Mouse (Mus musculus) ES-Bruce4 (cell line): ENCODE measurements at regions not wholly inside any gene's neighbourhood (a gene's known extent, or its start where the extent isn't known, plus 50 kb on each side); places are given as distances from the start of the nearest gene placed in this dataset.

Source experiments
- H3K27ac ChIP-seq: 2 replicates; pipeline ENCODE4 v1.5.1; 2012; ENCODE audit warnings: low read length, inconsistent platforms; ENCODE audit not compliant: insufficient read depth
- H3K27me3 ChIP-seq: 2 replicates; pipeline ENCODE4 v1.6.1; 2012; ENCODE audit warnings: mild to moderate bottlenecking, low read length, inconsistent platforms; ENCODE audit not compliant: control insufficient read depth, poor library complexity, insufficient read depth, severe bottlenecking
- H3K36me3 ChIP-seq: 2 replicates; pipeline ENCODE4 v1.6.1; 2012; ENCODE audit warnings: inconsistent platforms, mild to moderate bottlenecking, low read length, moderate library complexity; ENCODE audit not compliant: control insufficient read depth, poor library complexity, insufficient read depth, severe bottlenecking
- H3K4me1 ChIP-seq: one replicate; pipeline ENCODE4 v1.8.1; 2011; ENCODE audit warnings: low read length; ENCODE audit not compliant: control insufficient read depth, insufficient read depth
- H3K4me3 ChIP-seq: 2 replicates; pipeline ENCODE4 v1.5.1; 2011; ENCODE audit warnings: low read depth, mild to moderate bottlenecking, low read length
- H3K9ac ChIP-seq: 2 replicates; pipeline ENCODE4 v1.6.1; 2012; ENCODE audit warnings: low read depth, mild to moderate bottlenecking, inconsistent platforms; ENCODE audit not compliant: poor library complexity, severe bottlenecking
- H3K9me3 ChIP-seq: replicated peaks from 2 replicates; pipeline ENCODE4 v1.6.1; 2012; ENCODE audit warnings: mild to moderate bottlenecking, low read length, inconsistent platforms; ENCODE audit not compliant: control insufficient read depth, poor library complexity, insufficient read depth, severe bottlenecking
- CTCF ChIP-seq: IDR thresholded peaks from one replicate; pipeline ENCODE4 v1.8.1; 2011; ENCODE audit warnings: low read depth, low read length
- EP300 ChIP-seq: IDR thresholded peaks from 2 replicates; pipeline ENCODE4 v1.6.1; 2011; ENCODE audit warnings: low read depth, low read length; ENCODE audit not compliant: insufficient read depth
- POLR2A ChIP-seq: IDR thresholded peaks from one replicate; pipeline ENCODE4 v1.8.1; 2011; ENCODE audit warnings: low read length; ENCODE audit not compliant: insufficient read depth

DNA sequence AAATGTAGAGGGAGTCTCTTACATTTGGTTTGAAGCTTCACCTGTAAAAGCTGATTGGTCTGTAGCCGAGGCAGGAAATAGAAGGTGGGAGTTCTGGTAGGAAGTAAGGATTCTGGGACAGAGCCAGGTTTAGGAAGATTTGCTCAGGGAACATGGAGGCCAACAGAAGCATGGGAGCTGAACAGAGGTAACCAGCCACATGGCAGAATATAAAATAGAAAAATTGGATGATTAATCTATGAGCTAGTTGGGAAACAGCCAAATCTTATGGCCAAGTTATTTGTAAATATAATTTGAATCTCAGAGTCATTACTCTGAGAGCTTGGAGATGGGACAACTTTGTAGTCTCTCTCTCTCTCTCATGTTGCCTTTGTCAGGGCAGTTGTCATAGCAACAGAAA is 134.9 kb upstream of the Syt13 start:
- Histone ChIP-seq H3K4me3 (no peak overlapping the region), H3K36me3 (no peaks in the 10 kb centered on the region), H3K27me3 (no peaks in the 10 kb centered on the region), H3K9ac (no peak overlapping the region), H3K27ac (no peak overlapping the region), H3K9me3 (no peaks in the 10 kb centered on the region), H3K4me1 (no peaks in the 10 kb centered on the region)
- TF ChIP-seq POLR2A (no peak), EP300 (no peak), CTCF (no peak)

DNA sequence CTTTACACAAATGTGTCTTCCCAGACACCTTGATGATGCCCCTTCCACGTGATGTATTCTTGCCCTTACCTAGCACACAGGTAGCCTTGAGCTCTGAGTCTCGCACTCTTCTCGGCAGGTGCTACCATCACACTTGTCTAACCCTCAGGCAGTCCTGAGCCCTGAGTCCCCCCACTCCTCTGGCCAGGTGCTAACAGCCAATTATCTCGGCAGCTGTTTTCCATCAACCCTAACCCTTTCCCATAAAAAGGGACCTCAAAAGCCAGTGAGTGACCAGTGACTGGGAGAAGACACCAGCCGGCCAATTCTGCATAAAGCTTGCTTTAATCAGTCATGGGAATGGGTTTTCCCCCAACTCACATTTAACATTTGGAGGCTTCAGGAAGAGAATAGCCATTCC is 133.4 kb upstream of the Syt13 start:
- TF ChIP-seq CTCF, result no peak
- TF ChIP-seq EP300, result no peak
- TF ChIP-seq POLR2A, result no peak
- no peak overlapping the region for H3K9ac ChIP-seq
- no peaks in the 10 kb centered on the region for H3K4me1 ChIP-seq
- H3K36me3 ChIP-seq, result no peaks in the 10 kb centered on the region
- H3K27me3 ChIP-seq, result no peaks in the 10 kb centered on the region
- H3K27ac ChIP-seq, result no peak overlapping the region
- H3K4me3 ChIP-seq, result no peak overlapping the region
- H3K9me3 ChIP-seq, result no peaks in the 10 kb centered on the region

GRCm38 (mm10) chr2:92782621-92783020 is 132.3 kb upstream of the Syt13 start:
- H3K27ac ChIP-seq, result no peak overlapping the region
- H3K4me3 ChIP-seq, result no peak overlapping the region
- H3K36me3 ChIP-seq, result no peaks in the 10 kb centered on the region
- H3K4me1 ChIP-seq, result no peaks in the 10 kb centered on the region
- H3K9me3 ChIP-seq, result no peaks in the 10 kb centered on the region
- no peak overlapping the region for H3K9ac ChIP-seq
- no peaks in the 10 kb centered on the region for H3K27me3 ChIP-seq
- TF ChIP-seq EP300 (no peak), POLR2A (no peak), CTCF (no peak)

GRCm38 (mm10) chr2:92784916-92785315 is 130.0 kb upstream of the Syt13 start:
- no peak for TF ChIP-seq POLR2A
- TF ChIP-seq EP300, result no peak
- no peak for TF ChIP-seq CTCF
- no peaks in the 10 kb centered on the region for H3K4me1 ChIP-seq
- no peak overlapping the region for H3K9ac ChIP-seq
- H3K27me3 ChIP-seq, result no peaks in the 10 kb centered on the region
- no peaks in the 10 kb centered on the region for H3K9me3 ChIP-seq
- H3K27ac ChIP-seq, result no peak overlapping the region
- H3K36me3 ChIP-seq, result no peaks in the 10 kb centered on the region
- no peak overlapping the region for H3K4me3 ChIP-seq

GRCm38 (mm10) chr2:92787925-92788410 is 126.9 kb upstream of the Syt13 start:
- H3K9me3 ChIP-seq, result no peaks in the 10 kb centered on the region
- no peaks in the 10 kb centered on the region for H3K27me3 ChIP-seq
- no peaks in the 10 kb centered on the region for H3K4me1 ChIP-seq
- H3K36me3 ChIP-seq, result no peaks in the 10 kb centered on the region
- no peak overlapping the region for H3K4me3 ChIP-seq
- TF ChIP-seq CTCF, result no peak
- TF ChIP-seq EP300, result no peak
- TF ChIP-seq POLR2A, result no peak
- H3K9ac ChIP-seq, result no peak overlapping the region
- no peak overlapping the region for H3K27ac ChIP-seq

DNA sequence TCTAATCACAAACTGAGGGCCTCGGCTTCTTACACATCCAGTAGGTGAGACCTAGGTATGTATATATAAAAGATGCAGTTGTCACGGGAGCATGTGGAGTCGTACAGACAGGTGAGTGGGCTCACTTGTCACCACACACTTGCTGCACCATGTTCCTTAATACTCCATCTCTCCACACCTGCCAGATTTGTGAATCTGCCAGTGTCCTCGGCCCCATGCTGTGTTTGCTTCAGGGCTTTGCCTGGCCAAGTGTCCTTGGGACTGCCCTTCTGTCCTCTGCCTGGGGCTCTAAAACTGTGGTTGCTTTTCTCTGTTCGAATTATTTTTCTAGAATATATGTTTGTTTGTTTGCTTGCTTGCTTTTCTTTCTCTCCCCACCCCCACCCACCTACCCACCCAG is 126.0 kb upstream of the Syt13 start:
- Histone ChIP-seq H3K9ac (no peak overlapping the region), H3K4me3 (no peak overlapping the region), H3K27me3 (no peaks in the 10 kb centered on the region), H3K4me1 (no peaks in the 10 kb centered on the region), H3K36me3 (no peaks in the 10 kb centered on the region), H3K27ac (no peak overlapping the region), H3K9me3 (no peaks in the 10 kb centered on the region)
- TF ChIP-seq POLR2A (no peak), CTCF (no peak), EP300 (no peak)
